Mouse (Mus musculus) spleen, adult 2 months (tissue): ENCODE results near the gene Rassf7.

Experiments
- CTCF ChIP-seq: fragments of 200-500 bp; IDR thresholded peaks from 2 replicates; pipeline ENCODE4 v1.5.1; 2011; ENCODE audit warnings: mild to moderate bottlenecking, inconsistent platforms; ENCODE audit not compliant: insufficient read depth, insufficient read length, insufficient replicate concordance; ENCODE audit errors: extremely low read depth
- POLR2A ChIP-seq: fragments of 200-500 bp; IDR thresholded peaks from 2 replicates; pipeline ENCODE4 v1.6.1; 2011; ENCODE audit warnings: low read depth, low read length, inconsistent platforms

DNA sequence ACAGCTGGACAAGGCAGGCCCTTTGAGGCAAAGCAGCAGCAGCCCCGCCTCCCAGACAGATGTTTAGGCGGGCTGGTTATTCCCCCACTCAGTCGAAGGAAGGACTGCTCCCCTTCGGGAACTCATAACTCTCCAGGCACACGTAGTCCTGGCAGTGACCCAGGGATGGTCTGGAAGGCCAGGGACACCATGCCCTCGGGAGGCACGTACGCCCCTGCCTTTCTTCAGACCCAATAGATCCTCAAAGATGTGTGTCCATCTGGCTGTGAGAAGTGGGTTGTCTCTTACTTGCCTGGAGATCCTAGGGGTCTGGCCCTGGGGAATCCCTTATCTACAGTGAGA is 6.4 kb downstream of the Rassf7 start:
- TF ChIP-seq POLR2A (no peak), CTCF (no peak)
